Mouse (Mus musculus): ENCODE data around the gene Dnaaf5. TPM values are rescaled to one million over a fixed set of nuclear protein-coding genes. Genes with fewer than 3 reads are reported as not detected.

Gene Dnaaf5
- polyA plus RNA-seq, 1 experiment: 6.7 TPM

DNA sequence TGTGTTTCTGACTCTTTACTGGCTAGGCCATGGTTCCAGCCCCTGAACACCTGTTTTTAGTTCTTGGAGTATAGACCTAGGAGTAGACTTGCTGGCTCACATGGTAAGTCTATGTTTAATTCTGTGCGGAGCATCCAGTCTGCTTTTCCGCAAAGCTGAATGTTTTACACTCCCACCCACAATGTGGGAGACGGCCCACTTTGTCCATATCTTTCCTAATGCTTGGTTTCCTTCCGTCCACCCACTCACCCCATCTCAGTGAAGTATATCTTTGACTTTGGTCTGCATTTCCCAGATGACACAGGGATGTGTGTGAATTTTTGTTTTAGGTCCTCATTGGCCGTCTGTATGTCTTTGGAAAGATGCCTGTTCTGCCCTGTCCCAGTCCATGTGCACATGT, 53.3 kb downstream of the Dnaaf5 start:
- Histone ChIP-seq H3K4me3 (ENCODE audit: insufficient read depth, low read length) (no peak overlapping the region), H3K27ac (ENCODE audit: insufficient read depth, low read length) (no peak overlapping the region)
- TF ChIP-seq CTCF (IDR thresholded peaks at IDR 0.05; ENCODE audit: extremely low read depth, insufficient read depth, low read length) (no peak), POLR2A (IDR thresholded peaks at IDR 0.05; ENCODE audit: extremely low read depth, insufficient read depth, low read length) (no peak)

DNA sequence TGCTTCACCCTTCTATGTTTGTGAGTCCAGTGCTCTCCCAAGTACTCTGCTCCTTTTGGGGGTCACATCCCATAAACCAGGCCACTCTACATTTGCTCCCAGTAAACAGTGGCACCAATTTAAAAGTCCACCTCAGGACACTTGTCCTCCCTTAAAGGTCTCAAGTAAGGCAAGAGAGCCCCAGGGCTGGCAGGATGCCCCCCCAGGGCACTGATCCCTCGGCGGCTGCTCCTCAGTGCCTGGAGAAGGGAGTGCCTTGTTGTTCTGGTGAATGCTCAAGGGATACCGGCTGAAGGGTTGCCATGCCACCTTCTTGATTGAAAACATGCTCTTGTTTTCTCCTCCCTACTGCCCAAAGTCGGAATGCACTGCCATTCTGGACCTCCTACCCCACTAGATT, 56.1 kb downstream of the Dnaaf5 start:
- no peak for TF ChIP-seq CTCF (IDR thresholded peaks at IDR 0.05; ENCODE audit: extremely low read depth, insufficient read depth, low read length)
- no peak for TF ChIP-seq POLR2A (IDR thresholded peaks at IDR 0.05; ENCODE audit: extremely low read depth, insufficient read depth, low read length)
- Histone ChIP-seq H3K4me1 (ENCODE audit: control insufficient read depth, insufficient read depth, low read length) (peaks cover 15% of the 10 kb centered on the region), H3K4me3 (ENCODE audit: insufficient read depth, low read length) (no peak overlapping the region), H3K27ac (ENCODE audit: insufficient read depth, low read length) (no peak overlapping the region)

More for the DNA sequence above, 53.3 kb downstream of the Dnaaf5 start:
- H3K4me1 ChIP-seq (ENCODE audit: control insufficient read depth, insufficient read depth, low read length): peaks cover 17% of the 10 kb centered on the region

DNA sequence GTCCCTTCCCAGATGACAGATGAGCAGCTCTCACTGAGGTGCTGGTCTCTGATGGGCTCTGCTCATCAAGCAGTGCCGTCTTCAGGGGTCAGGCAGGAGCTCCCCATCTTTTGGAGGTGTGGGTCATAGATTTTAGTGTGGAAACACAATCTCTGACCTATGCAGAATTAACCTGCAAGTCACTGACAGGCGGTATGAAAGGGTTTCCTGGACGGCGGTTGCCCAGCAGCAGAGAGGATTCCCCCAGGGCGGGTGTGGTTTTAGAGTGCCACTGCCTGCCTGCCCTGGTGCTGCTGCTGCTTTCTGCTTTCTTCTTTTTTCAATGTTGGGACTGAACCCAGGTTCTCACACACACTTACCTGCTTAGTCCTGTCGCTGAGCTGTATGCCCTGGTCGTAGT, 56.5 kb downstream of the Dnaaf5 start:
- Histone ChIP-seq H3K4me3 (ENCODE audit: insufficient read depth, low read length) (no peak overlapping the region), H3K4me1 (ENCODE audit: control insufficient read depth, insufficient read depth, low read length) (peaks cover 15% of the 10 kb centered on the region), H3K27ac (ENCODE audit: insufficient read depth, low read length) (no peak overlapping the region)
- TF ChIP-seq CTCF (IDR thresholded peaks at IDR 0.05; ENCODE audit: extremely low read depth, insufficient read depth, low read length) (no peak), POLR2A (IDR thresholded peaks at IDR 0.05; ENCODE audit: extremely low read depth, insufficient read depth, low read length) (no peak)

DNA sequence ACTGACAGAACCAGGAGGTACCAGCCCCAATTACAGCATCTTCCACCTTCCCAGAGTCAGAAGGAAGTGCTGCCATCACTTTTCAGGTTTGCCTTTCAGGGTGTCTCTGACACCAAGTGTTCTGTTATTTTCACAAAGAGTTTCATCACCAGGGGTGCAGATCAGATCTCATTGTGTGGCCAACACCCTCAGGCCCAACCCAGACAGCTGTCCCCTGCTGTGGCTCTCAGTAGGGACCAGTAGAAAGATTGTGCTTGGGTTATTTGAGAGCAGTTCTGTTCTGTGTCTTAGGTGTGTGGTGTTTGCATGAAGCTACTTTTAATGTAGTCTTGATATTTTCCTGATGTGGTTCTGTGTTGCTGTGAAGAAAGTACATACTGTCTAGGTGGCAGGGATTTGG, 58.2 kb downstream of the Dnaaf5 start:
- Histone ChIP-seq H3K4me1 (ENCODE audit: control insufficient read depth, insufficient read depth, low read length) (peaks cover 11% of the 10 kb centered on the region), H3K4me3 (ENCODE audit: insufficient read depth, low read length) (no peak overlapping the region), H3K27ac (ENCODE audit: insufficient read depth, low read length) (no peak overlapping the region)
- no peak for TF ChIP-seq CTCF (IDR thresholded peaks at IDR 0.05; ENCODE audit: extremely low read depth, insufficient read depth, low read length)

GRCm38 (mm10) chr5:139208871-139209684, 59.1 kb downstream of the Dnaaf5 start:
- no peak overlapping the region for H3K4me3 ChIP-seq (ENCODE audit: insufficient read depth, low read length)
- H3K4me1 ChIP-seq (ENCODE audit: control insufficient read depth, insufficient read depth, low read length): peaks cover 8% of the 10 kb centered on the region
- no peak for TF ChIP-seq POLR2A (IDR thresholded peaks at IDR 0.05; ENCODE audit: extremely low read depth, insufficient read depth, low read length)
- peak; percentile 25 for TF ChIP-seq CTCF (IDR thresholded peaks at IDR 0.05; ENCODE audit: extremely low read depth, insufficient read depth, low read length)
- no peak overlapping the region for H3K27ac ChIP-seq (ENCODE audit: insufficient read depth, low read length)

DNA sequence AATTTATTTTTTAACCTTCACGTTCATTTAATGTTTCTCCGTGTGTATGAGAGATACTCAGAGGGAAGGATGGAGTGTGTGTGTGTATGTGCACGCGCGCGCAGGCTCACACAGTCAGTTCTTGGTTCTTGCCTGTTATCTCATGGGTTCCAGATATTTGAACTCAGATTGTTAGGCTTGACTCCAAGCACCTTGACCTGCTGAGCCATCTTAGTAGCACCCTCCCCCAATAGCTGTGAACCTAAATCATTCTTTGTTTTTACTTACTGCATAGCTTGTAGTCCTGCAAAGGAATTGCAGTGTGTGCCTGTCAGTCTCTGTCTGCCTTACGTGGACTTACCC, 59.6 kb downstream of the Dnaaf5 start:
- TF ChIP-seq POLR2A (IDR thresholded peaks at IDR 0.05; ENCODE audit: extremely low read depth, insufficient read depth, low read length): no peak
- TF ChIP-seq CTCF (IDR thresholded peaks at IDR 0.05; ENCODE audit: extremely low read depth, insufficient read depth, low read length): no peak
- Histone ChIP-seq H3K4me3 (ENCODE audit: insufficient read depth, low read length) (no peak overlapping the region), H3K27ac (ENCODE audit: insufficient read depth, low read length) (no peak overlapping the region), H3K4me1 (ENCODE audit: control insufficient read depth, insufficient read depth, low read length) (peaks cover 9% of the 10 kb centered on the region)

- Histone ChIP-seq H3K27ac (ENCODE audit: insufficient read depth, low read length) (no peak overlapping the region), H3K4me1 (ENCODE audit: control insufficient read depth, insufficient read depth, low read length) (peaks cover 9% of the 10 kb centered on the region), H3K4me3 (ENCODE audit: insufficient read depth, low read length) (no peak overlapping the region)
- TF ChIP-seq CTCF (IDR thresholded peaks at IDR 0.05; ENCODE audit: extremely low read depth, insufficient read depth, low read length) (no peak), POLR2A (IDR thresholded peaks at IDR 0.05; ENCODE audit: extremely low read depth, insufficient read depth, low read length) (no peak)
Measured at GRCm38 (mm10) chr5:139211737-139212385, 61.8 kb downstream of the Dnaaf5 start.

GRCm38 (mm10) chr5:139214298-139214697, 64.3 kb downstream of the Dnaaf5 start:
- 0 out of 2 replicates have a peak overlapping the region, but pooled peaks have one; percentile 51 for H3K27ac ChIP-seq (ENCODE audit: insufficient read depth, low read length)
- TF ChIP-seq POLR2A (IDR thresholded peaks at IDR 0.05; ENCODE audit: extremely low read depth, insufficient read depth, low read length) (no peak), CTCF (IDR thresholded peaks at IDR 0.05; ENCODE audit: extremely low read depth, insufficient read depth, low read length) (no peak)

GRCm38 (mm10) chr5:139215184-139215583, 65.2 kb downstream of the Dnaaf5 start:
- Histone ChIP-seq H3K27ac (ENCODE audit: insufficient read depth, low read length) (no peak overlapping the region), H3K4me1 (ENCODE audit: control insufficient read depth, insufficient read depth, low read length) (peaks cover 7% of the 10 kb centered on the region)
- no peak for TF ChIP-seq POLR2A (IDR thresholded peaks at IDR 0.05; ENCODE audit: extremely low read depth, insufficient read depth, low read length)
- no peak for TF ChIP-seq CTCF (IDR thresholded peaks at IDR 0.05; ENCODE audit: extremely low read depth, insufficient read depth, low read length)

More at GRCm38 (mm10) chr5:139214298-139214697, 64.3 kb downstream of the Dnaaf5 start:
- Histone ChIP-seq H3K4me3 (ENCODE audit: insufficient read depth, low read length) (no peak overlapping the region), H3K4me1 (ENCODE audit: control insufficient read depth, insufficient read depth, low read length) (peaks cover 9% of the 10 kb centered on the region)

GRCm38 (mm10) chr5:139216121-139216520, 66.1 kb downstream of the Dnaaf5 start:
- no peak overlapping the region for H3K27ac ChIP-seq (ENCODE audit: insufficient read depth, low read length)
- TF ChIP-seq POLR2A (IDR thresholded peaks at IDR 0.05; ENCODE audit: extremely low read depth, insufficient read depth, low read length): no peak
- TF ChIP-seq CTCF (IDR thresholded peaks at IDR 0.05; ENCODE audit: extremely low read depth, insufficient read depth, low read length): no peak
- peaks cover 7% of the 10 kb centered on the region for H3K4me1 ChIP-seq (ENCODE audit: control insufficient read depth, insufficient read depth, low read length)
- H3K4me3 ChIP-seq (ENCODE audit: insufficient read depth, low read length): no peak overlapping the region

More at GRCm38 (mm10) chr5:139215184-139215583, 65.2 kb downstream of the Dnaaf5 start:
- no peak overlapping the region for H3K4me3 ChIP-seq (ENCODE audit: insufficient read depth, low read length)

Data from cortical plate, adult 2 months (tissue).